Mouse (Mus musculus) frontal cortex, adult 2 months (tissue): ENCODE data around the gene Crhr2. TPM values are rescaled to one million over a fixed set of nuclear protein-coding genes. Genes with fewer than 3 reads are reported as not detected.

ENCODE experiments used
- DNase-seq, 2 experiments: peaks; one replicate each; pipeline ENCODE4 v3.0.0; 2022; ENCODE audit warnings: low spot score in 1 of 2; ENCODE audit errors: extremely low spot score in 1 of 2
- polyA plus RNA-seq: library from polyadenylated mRNA; depleted of rRNA; stranded (reverse); fragments of >200 nt; gene quantifications from 2 replicates; pipeline ENCODE4 v1.2.3, GENCODE M21; 2012; rRNA removed

Gene Crhr2
- 2.3 and 2.7 TPM in 2 replicates for polyA plus RNA-seq

GRCm38 (mm10) chr6:55132794-55133193 lies at the start of gene Crhr2:
Crhr2 (minus strand) TSS chr6:55133016.
- no peak for DNase-seq

GRCm38 (mm10) chr6:55179560-55179959 lies 46.7 kb upstream of the Crhr2 start:
- no peak for DNase-seq

- DNase-seq: peak in 1 of 2 experiments; percentile 59
Measured at GRCm38 (mm10) chr6:55177060-55177732, 44.4 kb upstream of the Crhr2 start.

- no peak for DNase-seq
Measured at GRCm38 (mm10) chr6:55175892-55176291, 43.1 kb upstream of the Crhr2 start.

- no peak for DNase-seq
Measured at GRCm38 (mm10) chr6:55175456-55175855, 42.6 kb upstream of the Crhr2 start.

- DNase-seq: no peak
Measured at GRCm38 (mm10) chr6:55174741-55175181, 41.9 kb upstream of the Crhr2 start, which contains the start of gene Inmt. Inmt (minus strand) TSS chr6:55175043.

- no peak for DNase-seq
Measured at GRCm38 (mm10) chr6:55173941-55174349, 41.1 kb upstream of the Crhr2 start.

- no peak for DNase-seq
Measured at GRCm38 (mm10) chr6:55173171-55173570, 40.4 kb upstream of the Crhr2 start.

- DNase-seq: peak in 1 of 2 experiments; percentile 37
Measured at GRCm38 (mm10) chr6:55171638-55172037, 38.8 kb upstream of the Crhr2 start.

- no peak for DNase-seq
Measured at GRCm38 (mm10) chr6:55169818-55170217, 37.0 kb upstream of the Crhr2 start.

GRCm38 (mm10) chr6:55166777-55167463 lies 34.1 kb upstream of the Crhr2 start:
- peak; percentile 34 to 90 for DNase-seq

- no peak for DNase-seq
Measured at GRCm38 (mm10) chr6:55163046-55163584, 30.3 kb upstream of the Crhr2 start.

GRCm38 (mm10) chr6:55161311-55161761 lies 28.5 kb upstream of the Crhr2 start:
- DNase-seq: peak; percentile 53 to 84

GRCm38 (mm10) chr6:55159256-55159655 lies 26.4 kb upstream of the Crhr2 start:
- DNase-seq: no peak

- DNase-seq: peak; percentile 24 to 31
Measured at GRCm38 (mm10) chr6:55152226-55152625, 19.4 kb upstream of the Crhr2 start.

GRCm38 (mm10) chr6:55146138-55146537 lies 13.3 kb upstream of the Crhr2 start:
- DNase-seq: no peak

GRCm38 (mm10) chr6:55145285-55145684 lies 12.5 kb upstream of the Crhr2 start:
- DNase-seq: no peak

- DNase-seq: no peak
Measured at GRCm38 (mm10) chr6:55138343-55138742, 5.5 kb upstream of the Crhr2 start.

GRCm38 (mm10) chr6:55133425-55133824 lies 609 bp upstream of the Crhr2 start:
- no peak for DNase-seq

- DNase-seq: no peak
Measured at GRCm38 (mm10) chr6:55131301-55131700, 1.5 kb downstream of the Crhr2 start.

GRCm38 (mm10) chr6:55130631-55131030 lies 2.2 kb downstream of the Crhr2 start:
- DNase-seq: peak in 1 of 2 experiments; percentile 9
